Mouse (Mus musculus): ENCODE data around the gene Scml4.

GRCm38 (mm10) chr10:42952046-42952420 is 91.9 kb downstream of the Scml4 start:
- no peak for TF ChIP-seq POLR2A (IDR thresholded peaks at IDR 0.05; ENCODE audit: insufficient read depth, low read depth, low read length)
- TF ChIP-seq CTCF (IDR thresholded peaks at IDR 0.05) = no peak
